Mouse (Mus musculus) midbrain, embryonic 14.5 days (tissue): ENCODE results near the gene Lmtk3. TPM values are rescaled to one million over a fixed set of nuclear protein-coding genes. Genes with fewer than 3 reads are reported as not detected.

Source experiments
- ATAC-seq: fragments of 200-750 bp; cut with Nextera tagmentation; 2 replicates; pipeline ENCODE4 v1.8.0; 2017; ENCODE audit warnings: moderate number of reproducible peaks, moderate library complexity; ENCODE audit not compliant: low FRiP score, low TSS enrichment
- DNase-seq: peaks from one replicate; pipeline ENCODE4 v3.0.0-alpha.2; 2015
- H3K27ac ChIP-seq: fragments of 300-500 bp; sonication (generic); replicated peaks from 2 replicates; pipeline ENCODE4 v1.5.1; 2014; ENCODE audit warnings: mild to moderate bottlenecking, low read depth, low read length, moderate library complexity
- H3K27me3 ChIP-seq: fragments of 300-500 bp; sonication (generic); 2 replicates; pipeline ENCODE4 v1.6.1; 2014; ENCODE audit warnings: low read length, control low read depth, mixed read lengths; ENCODE audit not compliant: control insufficient read depth, insufficient read depth
- H3K36me3 ChIP-seq: fragments of 300-500 bp; sonication (generic); 2 replicates; pipeline ENCODE4 v1.6.1; 2014; ENCODE audit warnings: low read length, control low read depth; ENCODE audit not compliant: control insufficient read depth, insufficient read depth
- H3K4me1 ChIP-seq: fragments of 300-500 bp; sonication (generic); 2 replicates; pipeline ENCODE4 v1.6.1; 2014; ENCODE audit warnings: mild to moderate bottlenecking, antibody characterized with exemption, low read length, control low read depth; ENCODE audit not compliant: control insufficient read depth, insufficient read depth
- H3K4me2 ChIP-seq: fragments of 300-500 bp; sonication (generic); 2 replicates; pipeline ENCODE4 v1.6.1; 2014; ENCODE audit warnings: mild to moderate bottlenecking, low read length, moderate library complexity
- H3K4me3 ChIP-seq: fragments of 300-500 bp; sonication (generic); replicated peaks from 2 replicates; pipeline ENCODE4 v1.5.1; 2014; ENCODE audit warnings: low read depth, low read length
- H3K9ac ChIP-seq: fragments of 300-500 bp; sonication (generic); replicated peaks from 2 replicates; pipeline ENCODE4 v1.6.1; 2014; ENCODE audit warnings: mild to moderate bottlenecking, low read length, moderate library complexity
- H3K9me3 ChIP-seq: fragments of 300-500 bp; sonication (generic); 2 replicates; pipeline ENCODE4 v1.6.1; 2016; ENCODE audit warnings: low read length, control low read depth, mixed read lengths; ENCODE audit not compliant: control insufficient read depth
- WGBS: fragments of 180-500 bp; shearing (Covaris S2); extraction: QIAGEN DNeasy Blood & Tissue Kit; methylation state at CpG from one replicate; pipeline ENCODE4 v1.1.7; 2014; 5-methylcytosine and 5-hydroxymethylcytosine counted together
- polyA plus RNA-seq: library from polyadenylated mRNA; unstranded; fragments of >200 nt; fragmentation: Nextera tagmentation; extraction: Ambion mirVana; gene quantifications from 2 replicates; pipeline ENCODE4 v1.2.1, GENCODE M21; 2014

Lmtk3 gene
- polyA plus RNA-seq, 1 experiment from 2014 or later, result 25.2 TPM

DNA sequence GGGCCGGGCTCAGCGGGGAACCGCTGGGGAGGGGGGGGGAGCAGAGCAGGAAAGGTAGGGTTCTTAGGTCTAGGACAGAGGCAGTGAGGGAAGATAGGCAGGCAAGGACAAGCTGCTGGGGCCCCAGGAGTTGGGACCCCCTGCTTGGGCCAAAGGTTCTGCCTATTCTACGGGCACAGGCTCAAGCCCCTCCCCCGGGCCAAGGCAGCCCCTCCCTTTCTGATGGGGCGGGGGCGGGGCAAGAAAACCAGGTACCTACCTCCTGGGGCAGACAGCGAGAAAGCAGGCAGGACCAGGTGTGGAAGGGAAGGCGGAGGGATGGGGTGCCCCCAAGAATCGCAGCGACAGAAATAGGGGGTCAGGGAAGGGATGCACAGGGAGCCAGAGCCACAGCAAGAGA, 24.9 kb downstream of the Lmtk3 start:
- Histone ChIP-seq H3K27ac (0 out of 2 replicates have a peak overlapping the region, but pooled peaks have one; percentile 32), H3K4me2 (no peak overlapping the region), H3K27me3 (no peaks in the 10 kb centered on the region), H3K4me1 (peaks cover 10% of the 10 kb centered on the region), H3K9ac (no peak overlapping the region), H3K9me3 (no peaks in the 10 kb centered on the region), H3K36me3 (peaks cover 88% of the 10 kb centered on the region), H3K4me3 (no peak overlapping the region)
- no peak for ATAC-seq
- whole genome bisulfite sequencing, result 39% methylated on average over 11 of the region's 11 CpGs
- no peak for DNase-seq

DNA sequence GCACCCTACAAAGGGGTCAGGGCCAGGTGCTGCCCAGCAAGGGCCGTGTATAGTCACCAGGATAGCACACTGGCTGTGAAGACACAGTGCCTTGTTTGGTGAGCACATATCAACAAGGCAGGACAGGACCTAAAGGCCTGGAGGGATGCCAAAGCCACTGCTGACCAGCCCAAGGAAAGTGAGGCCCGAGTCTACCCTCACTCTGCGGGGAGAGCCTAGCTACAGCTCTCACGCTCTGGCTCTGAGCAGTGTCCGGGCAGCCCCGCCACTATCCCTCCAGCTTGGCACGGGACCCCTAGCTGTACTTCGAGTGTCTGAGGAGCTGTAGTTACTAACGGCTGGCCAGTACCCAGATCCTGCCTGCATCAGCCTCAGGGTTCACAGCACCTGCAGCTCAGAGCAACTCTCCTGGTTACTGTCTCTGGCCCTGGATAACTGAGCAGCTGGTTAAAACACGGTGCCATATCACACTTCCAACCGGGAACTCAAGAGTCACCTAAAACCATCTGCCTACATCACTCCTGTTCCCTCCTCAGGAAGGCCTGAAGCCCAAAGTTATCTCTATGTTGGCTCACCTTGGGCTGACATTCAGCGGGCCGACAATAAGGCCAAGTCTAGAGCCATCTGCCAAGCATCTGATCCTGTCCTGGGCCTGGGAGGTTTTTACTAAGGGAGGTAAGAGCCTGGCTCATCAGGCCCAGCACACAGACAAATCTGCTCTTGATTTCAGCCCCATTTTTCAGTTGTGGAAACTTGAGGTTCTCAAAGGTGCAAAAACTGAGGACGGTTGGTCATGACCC, 25.9 kb downstream of the Lmtk3 start:
- 87% methylated on average over 14 of the region's 14 CpGs for WGBS
- no peak for DNase-seq
- H3K36me3 ChIP-seq, result peaks cover 78% of the 10 kb centered on the region

DNA sequence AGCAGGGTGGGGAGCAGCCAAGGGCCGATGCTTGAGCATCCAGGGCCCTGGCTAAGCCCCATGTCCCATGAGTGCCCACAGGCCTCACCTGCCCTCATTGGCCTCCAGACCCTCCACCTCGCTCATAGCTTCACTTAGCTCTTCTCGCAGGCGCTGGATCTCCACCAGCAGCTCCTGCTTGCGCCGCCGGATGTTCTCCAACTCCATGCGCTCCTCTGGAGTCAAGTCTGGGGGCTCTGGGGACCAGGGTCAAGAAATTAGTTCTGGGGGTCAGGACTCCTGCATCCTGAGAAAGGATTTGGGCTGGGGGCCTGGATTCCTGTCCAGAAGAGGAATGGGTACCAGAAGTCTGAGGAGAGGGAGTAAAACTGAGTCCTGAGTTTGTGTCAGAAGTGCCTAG, 29.4 kb downstream of the Lmtk3 start:
- H3K27me3 ChIP-seq, result no peaks in the 10 kb centered on the region
- H3K36me3 ChIP-seq, result peaks cover 50% of the 10 kb centered on the region
- no peak for ATAC-seq
- WGBS, result 85% methylated on average over 8 of the region's 8 CpGs
- peak overlapping the region; percentile 95 for H3K4me2 ChIP-seq
- peak overlapping the region; percentile 92 for H3K4me3 ChIP-seq
- H3K4me1 ChIP-seq, result peaks cover 24% of the 10 kb centered on the region
- DNase-seq, result no peak
- H3K9me3 ChIP-seq, result no peaks in the 10 kb centered on the region
- peak overlapping the region; percentile 100 for H3K27ac ChIP-seq
- H3K9ac ChIP-seq, result peak overlapping the region; percentile 99

More for the DNA sequence above, 25.9 kb downstream of the Lmtk3 start:
- Histone ChIP-seq H3K27me3 (no peaks in the 10 kb centered on the region), H3K4me3 (no peak overlapping the region), H3K27ac (no peak overlapping the region), H3K4me2 (no peak overlapping the region), H3K9me3 (no peaks in the 10 kb centered on the region), H3K9ac (no peak overlapping the region), H3K4me1 (peaks cover 10% of the 10 kb centered on the region)
- no peak for ATAC-seq

DNA sequence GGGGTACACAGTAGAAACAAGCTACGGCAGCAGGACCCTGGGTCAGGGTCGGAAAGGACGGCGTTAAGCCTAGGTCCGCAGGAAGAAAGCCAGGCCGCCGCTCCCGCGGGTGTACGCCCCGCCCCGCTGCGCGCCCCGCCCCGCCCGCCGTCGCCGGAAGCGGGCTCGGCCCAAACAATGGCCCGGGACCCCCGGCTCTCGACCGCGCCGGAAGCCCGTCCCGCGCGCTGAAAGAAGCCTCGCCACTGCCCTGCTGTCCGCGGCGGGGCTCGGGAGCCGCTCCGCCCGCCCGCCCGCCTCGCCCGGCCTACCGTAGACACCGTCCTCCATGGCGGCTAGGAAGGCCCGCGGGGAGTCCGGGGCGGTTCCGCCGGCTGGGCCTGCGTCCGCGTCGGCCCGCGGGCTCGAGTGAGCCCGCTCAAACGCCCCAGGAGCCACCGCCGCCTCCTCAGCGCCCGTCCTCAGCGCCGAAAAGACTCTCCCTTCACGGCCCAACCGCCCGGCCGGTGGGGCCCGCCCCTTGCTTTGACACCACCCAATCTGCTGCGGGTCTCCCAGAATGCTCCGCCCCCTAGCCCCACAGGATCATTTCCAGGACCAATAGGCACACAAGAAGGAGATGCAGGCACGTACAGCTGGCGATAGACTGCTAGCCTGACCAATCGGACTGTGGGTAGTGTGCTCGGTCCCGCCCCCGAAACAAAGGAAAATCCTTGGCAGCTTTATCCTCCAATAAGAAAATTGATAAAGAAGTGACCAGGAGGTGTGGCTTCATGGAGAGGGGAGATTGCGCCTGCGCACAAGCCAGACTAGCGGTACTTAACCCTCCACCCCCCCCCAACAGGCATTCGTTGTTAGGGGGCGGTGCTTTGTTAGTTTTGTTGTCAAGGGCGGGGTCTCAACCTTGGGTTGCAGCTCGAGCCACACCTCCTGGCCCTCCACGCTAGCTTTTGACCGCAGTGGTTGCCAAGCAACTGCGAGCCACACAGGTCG, 30.5 kb downstream of the Lmtk3 start, which contains the start of gene Cyth2:
Cyth2 (minus strand) TSS at position 795 of the 993 bp plus-strand sequence.
- H3K4me2 ChIP-seq, result peak within 1 kb of the TSS; percentile 95
- peaks cover 24% of the 10 kb centered on the region for H3K4me1 ChIP-seq
- peak within 1 kb of the TSS; percentile 92 for H3K4me3 ChIP-seq
- no peaks in the 10 kb centered on the region for H3K9me3 ChIP-seq
- under 1% methylated on average over 80 of the region's 92 CpGs for WGBS
- H3K9ac ChIP-seq, result peak within 1 kb of the TSS; percentile 99
- peak; percentile 98 for ATAC-seq
- peak within 1 kb of the TSS; percentile 100 for H3K27ac ChIP-seq
- peak; percentile 100 for DNase-seq
- H3K36me3 ChIP-seq, result peaks cover 38% of the 10 kb centered on the region
- no peaks in the 10 kb centered on the region; the same call in 1 of the 2 replicates for H3K27me3 ChIP-seq

DNA sequence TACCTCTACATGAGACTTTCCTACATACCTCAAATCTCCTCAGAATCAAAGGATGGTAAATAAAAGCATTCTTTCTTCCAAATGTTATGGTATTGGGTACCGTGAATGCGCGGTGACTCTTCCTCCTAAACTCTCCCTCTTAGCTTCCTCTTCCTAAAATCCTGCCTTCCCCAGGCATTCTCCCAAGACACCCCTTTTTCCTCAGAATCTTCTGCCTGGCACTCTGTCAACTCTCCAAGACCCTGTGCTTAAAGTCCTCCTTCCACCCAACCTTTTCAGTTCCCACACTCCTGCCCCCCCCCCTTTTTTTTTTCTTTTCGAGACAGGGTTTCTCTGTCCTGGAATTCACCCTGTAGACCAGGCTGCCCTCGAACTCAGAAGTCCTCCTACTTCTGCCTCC, 31.3 kb downstream of the Lmtk3 start:
- Histone ChIP-seq H3K9ac (peak overlapping the region; percentile 23; the same call in 1 of the 2 replicates), H3K27me3 (peaks cover 1% of the 10 kb centered on the region; the same call in 1 of the 2 replicates), H3K4me2 (peak overlapping the region; percentile 64), H3K36me3 (peaks cover 31% of the 10 kb centered on the region), H3K9me3 (no peaks in the 10 kb centered on the region), H3K27ac (peak overlapping the region; percentile 74), H3K4me1 (peaks cover 24% of the 10 kb centered on the region), H3K4me3 (peak overlapping the region; percentile 92)
- DNase-seq (peak; percentile 35), ATAC-seq (no peak)
- whole genome bisulfite sequencing, result under 1% methylated on average over 5 of the region's 5 CpGs

DNA sequence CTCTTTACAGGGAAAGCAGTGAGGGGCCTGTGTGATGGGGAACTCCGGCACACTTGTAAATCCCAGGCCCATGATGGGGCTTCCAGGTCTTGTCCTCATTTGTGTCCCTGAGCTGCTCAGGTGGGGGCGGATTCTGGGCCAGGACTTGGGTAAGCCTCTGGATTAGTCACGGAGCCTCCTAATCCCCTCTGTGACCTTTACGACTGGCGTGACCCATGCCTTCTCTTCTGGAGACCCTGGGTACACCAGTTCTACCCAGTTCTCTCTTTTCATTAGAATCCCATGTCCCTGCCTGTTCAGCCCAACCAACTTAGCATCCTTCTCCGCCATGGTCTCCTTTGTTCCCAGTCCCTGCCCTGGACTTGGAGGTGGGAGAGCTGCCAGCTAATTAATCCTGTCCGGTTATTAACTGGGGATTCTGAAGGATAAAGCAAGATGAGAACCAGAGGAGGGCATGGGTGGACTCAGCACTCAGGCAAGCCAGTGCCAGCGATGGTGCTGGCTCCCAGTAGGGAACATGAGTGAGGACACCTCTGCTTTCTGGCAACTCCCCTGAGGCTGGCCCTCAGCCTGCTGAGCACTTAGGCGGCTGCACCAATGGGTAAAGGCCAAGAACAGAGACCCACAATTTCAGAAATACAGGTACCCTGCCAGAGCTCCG, 31.9 kb downstream of the Lmtk3 start:
- Histone ChIP-seq H3K4me1 (peaks cover 24% of the 10 kb centered on the region), H3K9ac (peak overlapping the region; percentile 37), H3K36me3 (peaks cover 25% of the 10 kb centered on the region), H3K27me3 (peaks cover 7% of the 10 kb centered on the region; the same call in 1 of the 2 replicates), H3K4me2 (peak overlapping the region; percentile 64), H3K4me3 (peak overlapping the region; percentile 92; the same call in 1 of the 2 replicates), H3K9me3 (no peaks in the 10 kb centered on the region), H3K27ac (peak overlapping the region; percentile 74)
- DNase-seq, result peak; percentile 31
- 17% methylated on average over 10 of the region's 10 CpGs for WGBS
- ATAC-seq, result no peak

DNA sequence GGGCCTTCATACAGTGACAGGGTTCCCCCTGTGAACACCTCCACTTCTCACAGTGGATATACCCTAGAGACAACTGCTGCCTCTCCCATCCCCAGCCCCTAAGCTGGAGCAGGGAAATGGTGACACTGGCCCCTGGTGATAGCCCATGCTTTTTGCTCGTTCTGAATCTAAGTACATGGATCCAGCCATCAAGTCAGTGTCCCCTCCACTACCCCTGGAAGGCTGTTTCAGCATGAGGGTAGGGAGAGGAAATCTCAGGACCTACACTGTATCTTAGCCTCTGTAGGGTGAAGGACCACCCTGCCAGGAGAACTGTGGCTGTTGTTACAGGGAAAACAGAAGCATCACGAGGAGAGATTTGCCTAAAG, 32.4 kb downstream of the Lmtk3 start:
- Histone ChIP-seq H3K4me1 (peaks cover 24% of the 10 kb centered on the region), H3K4me2 (peak overlapping the region; percentile 64; the same call in 1 of the 2 replicates), H3K36me3 (peaks cover 19% of the 10 kb centered on the region), H3K9me3 (no peaks in the 10 kb centered on the region), H3K4me3 (no peak overlapping the region), H3K27ac (peak overlapping the region; percentile 74), H3K27me3 (peaks cover 7% of the 10 kb centered on the region; the same call in 1 of the 2 replicates), H3K9ac (peak overlapping the region; percentile 37)
- no peak for DNase-seq
- ATAC-seq, result no peak
- 44% methylated on average over 2 of the region's 2 CpGs for WGBS

DNA sequence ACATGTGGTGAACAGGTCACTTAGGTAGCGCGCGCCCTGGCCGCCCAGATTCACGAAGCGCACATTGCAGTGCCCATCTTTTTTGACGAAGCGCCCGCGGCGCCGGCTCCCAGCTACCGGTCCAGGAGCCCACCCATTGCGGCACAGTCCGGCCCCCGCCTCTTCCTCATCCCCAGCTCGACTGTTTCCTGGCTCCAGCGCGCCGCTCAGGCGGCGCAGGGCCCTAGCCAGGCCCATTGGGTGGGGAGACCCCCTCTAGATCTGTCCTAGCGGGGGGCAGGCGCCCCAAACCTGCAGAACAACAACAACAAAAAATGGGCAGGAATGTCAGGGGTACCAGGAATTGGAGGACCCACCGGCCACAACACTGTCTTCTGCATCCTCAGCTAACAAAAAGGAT, 36.3 kb downstream of the Lmtk3 start:
- Histone ChIP-seq H3K27ac (no peak overlapping the region), H3K9me3 (no peaks in the 10 kb centered on the region), H3K36me3 (peaks cover 16% of the 10 kb centered on the region), H3K4me2 (no peak overlapping the region), H3K9ac (no peak overlapping the region), H3K4me1 (peaks cover 13% of the 10 kb centered on the region), H3K4me3 (no peak overlapping the region), H3K27me3 (peaks cover 7% of the 10 kb centered on the region; the same call in 1 of the 2 replicates)
- no peak for ATAC-seq
- 10% methylated on average over 25 of the region's 25 CpGs for WGBS
- DNase-seq, result no peak
